Mouse (Mus musculus): Measurements from ENCODE around the gene Tmem236. TPM values are rescaled to one million over a fixed set of nuclear protein-coding genes. Genes with fewer than 3 reads are reported as not detected.
"Not testable (repeated sequence)": the region's sequence is repeated elsewhere in the genome, so short reads cannot be mapped to it uniquely, and the experiment has no call there.

Tmem236 gene
- total RNA-seq, 2 experiments from 2014 or later = 0.10 to 0.20 TPM

GRCm38 (mm10) chr2:14184375-14184774, 10.1 kb downstream of the Tmem236 start:
- no peak for DNase-seq (ENCODE audit: low spot score in 2 of 2)
- intact Hi-C loops (cut with DNase I) = no loop called here

DNA sequence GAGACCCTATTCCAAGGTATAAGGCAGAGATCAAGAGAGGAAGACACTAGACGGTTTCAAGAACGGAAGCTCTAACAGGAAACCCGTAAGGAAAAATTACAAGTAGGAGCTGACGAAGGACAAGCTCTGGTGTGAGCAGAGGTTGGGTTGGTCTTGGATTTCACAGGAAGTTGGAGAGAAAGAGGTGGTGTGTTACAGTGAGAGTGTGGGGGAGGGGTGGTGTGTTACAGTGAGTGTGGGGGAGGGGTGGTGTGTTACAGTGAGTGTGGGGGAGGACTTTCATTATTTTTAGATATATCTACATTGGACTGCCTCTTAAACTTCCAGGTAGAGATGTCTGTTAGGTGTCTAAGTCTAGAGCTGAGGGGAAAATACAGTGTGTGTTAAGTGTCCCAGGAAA, 16.4 kb downstream of the Tmem236 start:
- DNase-seq (ENCODE audit: low spot score in 2 of 2) = no peak
- intact Hi-C loops (cut with DNase I) = no loop called here

DNA sequence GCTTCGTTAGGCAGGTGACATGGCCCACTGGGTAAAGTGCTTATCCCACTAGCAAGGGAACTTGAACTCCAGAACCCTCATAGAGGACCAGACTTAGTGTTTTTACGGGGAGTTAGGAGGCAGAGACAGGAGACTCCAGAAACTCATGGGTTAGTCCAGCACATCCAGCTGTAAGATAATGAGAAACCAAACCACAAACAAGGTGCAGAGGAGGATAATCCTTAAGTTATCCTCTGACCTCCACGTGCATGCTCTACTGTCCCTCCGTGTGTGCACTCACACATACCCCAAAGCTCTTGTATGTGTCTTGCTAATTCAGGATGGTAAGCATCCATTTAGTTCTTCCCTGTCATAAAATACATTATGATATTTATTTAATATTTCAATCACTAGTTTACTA, 17.3 kb downstream of the Tmem236 start:
- DNase-seq (ENCODE audit: low spot score in 2 of 2) = no peak

DNA sequence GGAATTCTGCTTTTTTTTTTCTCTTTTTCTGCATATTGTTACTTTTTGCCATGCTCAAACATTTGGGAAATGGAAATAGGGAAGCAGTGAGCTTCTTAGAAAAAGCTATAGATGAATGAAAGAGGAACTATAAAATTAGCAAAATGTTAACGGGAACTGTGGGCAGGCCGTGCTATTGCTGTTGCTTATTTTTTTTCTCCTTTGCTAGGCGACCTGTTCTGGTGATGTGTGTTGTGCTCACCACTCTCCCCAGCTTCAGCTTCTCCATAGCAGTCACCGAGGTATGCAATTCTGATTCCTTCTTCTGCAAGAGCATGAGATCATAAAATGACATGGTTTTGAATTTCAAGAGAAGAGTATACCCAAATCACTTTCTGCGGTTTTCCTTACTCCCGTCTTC, 17.7 kb downstream of the Tmem236 start:
- DNase-seq (ENCODE audit: low spot score in 2 of 2) = no peak
- intact Hi-C loops (cut with DNase I) = no loop called here

More for the DNA sequence above, 17.3 kb downstream of the Tmem236 start:
- intact Hi-C loops (cut with DNase I) = no loop called here

DNA sequence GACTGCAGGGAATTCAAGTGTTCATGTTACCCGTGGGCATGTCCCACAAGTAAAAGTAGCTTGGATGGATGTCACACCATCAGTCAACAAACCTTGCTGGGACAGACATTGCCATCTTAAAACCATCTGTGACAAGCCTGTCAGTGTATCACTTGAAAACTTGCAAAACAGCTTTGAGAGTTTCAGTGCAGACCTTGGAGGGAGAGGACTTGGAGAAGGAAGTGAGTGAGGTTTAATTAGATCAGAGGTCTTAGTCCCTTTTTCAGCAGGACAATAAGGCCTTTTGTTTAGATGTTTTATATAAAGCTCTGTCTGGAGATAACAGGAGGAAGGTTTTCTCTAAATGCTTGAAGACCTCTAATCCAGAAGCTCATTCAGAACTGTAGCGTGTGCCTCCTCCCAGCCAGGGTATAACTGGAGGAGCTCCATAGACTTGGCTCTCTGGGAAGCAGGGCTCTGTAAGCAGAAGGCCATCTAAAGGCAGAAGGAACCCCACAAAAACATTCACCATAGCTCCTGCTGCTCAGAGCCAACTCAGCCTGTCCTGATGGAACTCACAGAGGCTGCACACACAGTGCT, 24.1 kb downstream of the Tmem236 start:
- DNase-seq (ENCODE audit: low spot score in 2 of 2); intact Hi-C loops (cut with DNase I): not testable (repeated sequence)

GRCm38 (mm10) chr2:14199621-14200020, 25.3 kb downstream of the Tmem236 start:
- DNase-seq (ENCODE audit: low spot score in 2 of 2) = no peak
- intact Hi-C loops (cut with DNase I) = no loop called here

GRCm38 (mm10) chr2:14200879-14201445, 26.6 kb downstream of the Tmem236 start:
- not testable (repeated sequence) for DNase-seq (ENCODE audit: low spot score in 2 of 2)

DNA sequence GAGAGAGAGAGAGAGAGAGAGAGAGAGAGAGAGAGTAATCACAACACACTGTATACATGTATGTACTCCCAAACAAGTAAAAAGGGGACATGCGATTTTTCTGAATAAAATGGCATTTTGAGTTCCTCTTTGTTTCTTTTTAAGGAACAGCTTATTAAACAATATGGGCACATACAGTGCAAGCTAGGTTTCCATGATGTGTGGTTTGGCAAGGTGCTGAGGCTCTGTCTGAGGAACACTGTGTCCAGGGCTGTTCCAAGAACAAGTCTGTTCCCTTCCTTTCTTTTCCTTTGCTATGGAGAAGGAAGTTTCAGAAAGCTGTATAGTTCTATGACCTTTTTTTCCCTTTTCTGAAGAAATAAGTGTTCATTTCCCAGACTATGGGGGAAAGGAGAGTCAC, 30.0 kb downstream of the Tmem236 start:
- intact Hi-C loops (cut with DNase I) = no loop called here
- no peak for DNase-seq (ENCODE audit: low spot score in 2 of 2)

More at GRCm38 (mm10) chr2:14200879-14201445, 26.6 kb downstream of the Tmem236 start:
- intact Hi-C loops (cut with DNase I) = not testable (repeated sequence)

DNA sequence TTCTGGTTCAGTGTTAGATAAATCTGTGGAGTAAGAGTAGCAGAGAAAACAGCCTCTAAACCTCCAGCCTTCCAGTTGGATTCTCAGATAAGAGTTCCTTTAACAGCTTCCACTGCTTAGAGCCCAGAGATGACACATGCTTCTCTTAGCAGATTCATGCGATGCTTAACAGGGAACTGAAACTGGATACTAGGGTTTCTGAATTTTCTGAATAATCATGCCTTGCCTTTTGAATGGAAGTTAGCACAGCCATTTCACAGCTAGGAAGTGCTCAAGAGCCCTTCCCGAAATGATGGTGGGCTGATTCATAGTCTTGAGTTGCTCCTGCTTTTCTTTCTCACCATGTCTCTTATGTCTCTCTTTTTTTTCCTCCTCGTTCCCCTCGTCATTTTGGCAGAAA, 32.5 kb downstream of the Tmem236 start:
- intact Hi-C loops (cut with DNase I) = no loop called here
- DNase-seq (ENCODE audit: low spot score in 2 of 2) = no peak

DNA sequence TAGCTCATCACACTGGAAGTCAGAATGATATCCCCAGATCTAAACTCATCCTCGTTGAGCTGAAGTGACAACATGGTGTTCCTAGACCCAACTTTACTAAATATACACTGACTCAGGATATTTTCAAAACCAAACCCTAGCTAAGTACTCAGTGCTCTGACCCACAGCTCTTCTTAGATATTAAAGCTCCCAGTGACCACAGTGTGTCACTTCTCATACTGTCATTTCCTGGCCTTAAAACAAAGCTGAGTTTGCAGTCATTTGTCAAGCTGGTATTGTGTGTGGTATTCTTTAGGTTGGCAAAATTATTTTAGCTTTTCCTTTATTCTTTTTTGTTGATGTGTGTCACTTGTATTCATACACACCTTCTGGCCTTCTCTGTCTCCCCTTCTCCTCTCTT, 36.4 kb downstream of the Tmem236 start:
- intact Hi-C loops (cut with DNase I) = no loop called here
- DNase-seq (ENCODE audit: low spot score in 2 of 2) = no peak

DNA sequence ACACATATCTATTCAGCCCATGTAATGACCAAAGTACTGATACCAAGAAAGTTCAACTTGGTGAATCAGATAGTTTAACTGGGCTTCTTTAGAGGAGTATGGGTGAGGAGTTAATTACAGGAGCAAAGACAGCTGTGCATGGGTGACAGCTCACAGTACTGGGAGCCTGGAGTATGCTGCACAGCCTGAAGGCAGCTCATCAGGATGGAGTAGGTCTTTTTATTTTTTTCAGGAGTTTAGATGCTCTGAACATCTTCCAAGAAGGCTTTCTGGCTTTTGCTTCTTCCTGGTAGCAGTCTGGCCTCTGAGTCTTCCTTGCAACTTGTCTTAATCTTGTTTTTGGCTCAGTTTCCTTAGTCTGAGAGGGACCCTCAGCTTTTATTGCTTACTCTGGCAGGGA, 37.3 kb downstream of the Tmem236 start:
- intact Hi-C loops (cut with DNase I) = no loop called here

DNA sequence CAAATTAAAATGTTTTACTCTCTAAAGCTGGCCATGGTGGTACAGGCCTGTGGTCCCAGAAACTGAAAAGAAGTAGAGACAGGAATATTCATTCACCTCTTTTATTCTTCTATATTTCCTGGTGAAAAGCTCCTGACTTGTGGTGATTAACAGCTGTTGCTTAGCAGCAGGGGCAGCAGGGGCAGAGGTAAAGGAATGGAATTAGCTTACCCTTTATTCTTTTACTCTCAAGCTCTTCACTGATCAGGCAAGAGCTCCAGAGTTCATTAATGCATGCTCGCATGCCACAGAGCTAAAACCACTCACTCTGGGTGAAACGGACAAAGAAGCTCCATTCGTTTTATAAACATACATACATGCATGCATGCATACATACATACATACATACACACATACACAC, 40.4 kb downstream of the Tmem236 start:
- DNase-seq (ENCODE audit: low spot score in 2 of 2) = no peak
- intact Hi-C loops (cut with DNase I) = no loop called here

More for the DNA sequence above, 37.3 kb downstream of the Tmem236 start:
- DNase-seq (ENCODE audit: low spot score in 2 of 2) = no peak

DNA sequence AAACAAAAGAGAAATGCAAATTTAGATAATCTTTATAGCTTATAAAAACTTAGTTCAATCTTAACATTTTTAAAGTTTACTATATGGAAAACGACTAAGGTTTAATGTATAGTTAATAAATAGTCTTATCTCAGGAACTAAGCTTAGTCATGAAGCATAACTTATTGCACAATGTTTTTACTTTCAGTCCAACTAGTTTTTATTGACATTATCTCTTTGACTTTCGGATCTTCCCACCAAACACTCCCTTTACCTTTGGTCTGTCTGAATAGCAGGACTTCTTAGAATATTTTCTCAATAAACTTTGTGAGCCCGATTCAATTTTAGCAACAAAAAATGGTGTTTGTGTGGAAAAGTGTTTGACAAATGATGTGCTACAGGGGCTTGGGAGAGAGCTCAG, 42.3 kb downstream of the Tmem236 start:
- no peak for DNase-seq (ENCODE audit: low spot score in 2 of 2)
- intact Hi-C loops (cut with DNase I) = no loop called here

GRCm38 (mm10) chr2:14218126-14218525, 43.8 kb downstream of the Tmem236 start:
- intact Hi-C loops (cut with DNase I) = no loop called here
- no peak for DNase-seq (ENCODE audit: low spot score in 2 of 2)

DNA sequence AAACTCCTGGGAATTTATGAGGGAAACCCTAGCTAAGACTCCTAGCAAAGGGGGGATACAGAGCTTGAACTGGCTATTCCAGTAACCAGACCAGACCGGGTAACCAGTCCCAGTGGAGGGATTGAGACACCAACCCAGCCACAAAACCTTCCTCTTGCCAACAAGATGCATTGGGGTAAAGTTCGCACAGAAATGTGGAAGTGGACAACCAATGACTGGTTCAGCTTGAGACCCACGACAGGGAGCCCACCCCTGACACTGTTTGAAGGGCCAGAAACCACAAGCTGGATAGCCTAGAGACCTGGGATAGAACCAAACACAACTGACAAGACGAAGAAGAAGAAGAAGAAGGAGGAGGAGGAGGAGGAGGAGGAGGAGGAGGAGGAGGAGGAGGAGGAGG, 50.1 kb downstream of the Tmem236 start:
- no peak for DNase-seq (ENCODE audit: low spot score in 2 of 2)
- intact Hi-C loops (cut with DNase I) = no loop called here

DNA sequence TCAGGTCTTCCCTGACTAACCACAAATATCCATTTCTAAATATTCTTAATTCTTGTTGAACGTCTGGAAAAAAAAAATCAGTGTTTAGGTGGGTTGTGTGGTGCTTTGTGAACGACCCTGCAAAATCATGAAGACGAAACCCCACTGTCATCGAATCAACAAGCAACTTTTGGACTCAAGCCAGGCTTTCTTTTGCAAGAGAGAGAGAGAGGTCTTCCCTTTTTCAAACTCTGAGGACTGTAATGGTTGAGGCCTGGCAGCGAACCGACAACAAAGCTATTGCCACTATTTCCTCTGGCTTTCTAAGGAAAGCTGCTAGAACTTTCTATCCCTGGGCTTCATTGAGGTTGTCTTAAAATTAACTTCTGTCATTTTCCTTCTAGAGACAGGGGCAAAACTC, 54.2 kb downstream of the Tmem236 start:
- no peak for DNase-seq (ENCODE audit: low spot score in 2 of 2)
- intact Hi-C loops (cut with DNase I) = no loop called here

DNA sequence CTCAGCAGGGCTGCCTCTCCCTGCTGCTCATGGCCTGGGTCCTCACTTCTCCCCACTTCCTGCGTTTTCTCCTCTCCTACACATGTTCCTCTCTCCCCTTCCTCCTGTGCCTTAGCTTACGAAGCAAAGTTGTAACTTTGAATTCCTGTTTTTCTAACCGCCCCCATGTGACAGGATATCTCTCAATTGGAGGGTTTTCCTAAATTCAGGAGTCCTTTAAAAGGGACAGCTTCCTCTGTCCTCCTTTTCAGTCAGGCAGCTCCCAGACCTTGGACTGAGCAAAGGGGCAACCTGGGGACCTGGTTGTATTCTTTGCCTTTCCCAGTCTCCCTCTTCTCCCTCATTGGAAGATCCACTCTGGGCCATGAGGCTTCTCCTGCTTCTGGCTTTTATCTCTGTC, 54.8 kb downstream of the Tmem236 start, which contains the start of gene Mrc1:
Mrc1 (plus strand) TSS at position 244 of the 400 bp plus-strand sequence.
- DNase-seq (ENCODE audit: low spot score in 2 of 2) = no peak

DNA sequence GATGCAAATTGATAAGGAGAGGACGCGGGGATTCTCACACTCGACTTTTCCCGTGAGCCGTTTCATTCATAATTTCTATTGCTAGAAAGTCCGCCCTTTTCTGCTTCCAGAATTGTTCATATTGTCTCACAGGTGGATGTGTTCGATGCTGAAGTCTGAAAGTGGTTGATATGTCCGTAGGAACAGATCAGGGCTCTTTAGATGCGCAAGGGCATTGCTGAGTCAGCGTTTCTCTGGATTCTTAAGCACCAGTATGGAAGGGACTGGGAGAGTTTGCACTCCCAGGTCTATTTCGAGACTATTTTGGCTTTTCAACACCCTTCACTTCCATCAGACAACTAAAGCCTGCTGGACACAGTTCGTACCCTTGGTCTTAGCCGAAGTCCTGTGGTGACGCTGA, 55.7 kb downstream of the Tmem236 start:
- DNase-seq (ENCODE audit: low spot score in 2 of 2) = no peak
- intact Hi-C loops (cut with DNase I) = no loop called here

More for the DNA sequence above, 54.8 kb downstream of the Tmem236 start, which contains the start of gene Mrc1:
- intact Hi-C loops (cut with DNase I) = no loop called here

GRCm38 (mm10) chr2:14232897-14233296, 58.6 kb downstream of the Tmem236 start:
- DNase-seq (ENCODE audit: low spot score in 2 of 2) = no peak
- intact Hi-C loops (cut with DNase I) = no loop called here

GRCm38 (mm10) chr2:14233983-14234382, 59.7 kb downstream of the Tmem236 start:
- intact Hi-C loops (cut with DNase I) = no loop called here
- no peak for DNase-seq (ENCODE audit: low spot score in 2 of 2)

GRCm38 (mm10) chr2:14235319-14235718, 61.0 kb downstream of the Tmem236 start:
- no peak for DNase-seq (ENCODE audit: low spot score in 2 of 2)
- intact Hi-C loops (cut with DNase I) = no loop called here

GRCm38 (mm10) chr2:14236920-14237319, 62.6 kb downstream of the Tmem236 start:
- DNase-seq (ENCODE audit: low spot score in 2 of 2) = no peak
- intact Hi-C loops (cut with DNase I) = no loop called here

Measured in left cerebral cortex, postnatal 36 days (tissue).